Mouse (Mus musculus) olfactory bulb, adult 2 months (tissue): ENCODE measurements around the gene Tox2. TPM values are rescaled to one million over a fixed set of nuclear protein-coding genes. Genes with fewer than 3 reads are reported as not detected.

ENCODE experiments used
- H3K27ac ChIP-seq: fragments of 200-500 bp; 2 replicates; pipeline ENCODE4 v1.5.1; 2012; ENCODE audit warnings: low read depth, low read length; ENCODE audit not compliant: insufficient read depth
- H3K4me1 ChIP-seq: fragments of 200-500 bp; 2 replicates; pipeline ENCODE4 v1.6.1; 2012; ENCODE audit warnings: low read length; ENCODE audit not compliant: control insufficient read depth, insufficient read depth
- H3K4me3 ChIP-seq: fragments of 200-500 bp; 2 replicates; pipeline ENCODE4 v1.5.1; 2012; ENCODE audit warnings: mild to moderate bottlenecking, low read depth, low read length, moderate library complexity; ENCODE audit not compliant: insufficient read depth
- CTCF ChIP-seq: fragments of 200-500 bp; IDR thresholded peaks from 2 replicates; pipeline ENCODE4 v1.5.1; 2012; ENCODE audit warnings: low read depth, mild to moderate bottlenecking, low read length, moderate library complexity; ENCODE audit not compliant: insufficient read depth
- POLR2A ChIP-seq: fragments of 200-500 bp; IDR thresholded peaks from 2 replicates; pipeline ENCODE4 v1.6.1; 2012; ENCODE audit warnings: mild to moderate bottlenecking, low read depth, low read length, moderate library complexity; ENCODE audit not compliant: insufficient read depth
- WGBS: fragments of 180-500 bp; shearing (Covaris S2); methylation state at CpG from one replicate; pipeline ENCODE4 v1.1.7; 2018; 5-methylcytosine and 5-hydroxymethylcytosine counted together
- polyA plus RNA-seq: library from polyadenylated mRNA; stranded (reverse); fragments of >200 nt; gene quantifications from 2 replicates; pipeline ENCODE4 v1.2.4, GENCODE M21; 2012; ENCODE audit warnings: low replicate concordance; ENCODE audit not compliant: missing spikeins, insufficient read depth, insufficient read length

Tox2 gene
- not detected in 2 replicates for polyA plus RNA-seq

DNA sequence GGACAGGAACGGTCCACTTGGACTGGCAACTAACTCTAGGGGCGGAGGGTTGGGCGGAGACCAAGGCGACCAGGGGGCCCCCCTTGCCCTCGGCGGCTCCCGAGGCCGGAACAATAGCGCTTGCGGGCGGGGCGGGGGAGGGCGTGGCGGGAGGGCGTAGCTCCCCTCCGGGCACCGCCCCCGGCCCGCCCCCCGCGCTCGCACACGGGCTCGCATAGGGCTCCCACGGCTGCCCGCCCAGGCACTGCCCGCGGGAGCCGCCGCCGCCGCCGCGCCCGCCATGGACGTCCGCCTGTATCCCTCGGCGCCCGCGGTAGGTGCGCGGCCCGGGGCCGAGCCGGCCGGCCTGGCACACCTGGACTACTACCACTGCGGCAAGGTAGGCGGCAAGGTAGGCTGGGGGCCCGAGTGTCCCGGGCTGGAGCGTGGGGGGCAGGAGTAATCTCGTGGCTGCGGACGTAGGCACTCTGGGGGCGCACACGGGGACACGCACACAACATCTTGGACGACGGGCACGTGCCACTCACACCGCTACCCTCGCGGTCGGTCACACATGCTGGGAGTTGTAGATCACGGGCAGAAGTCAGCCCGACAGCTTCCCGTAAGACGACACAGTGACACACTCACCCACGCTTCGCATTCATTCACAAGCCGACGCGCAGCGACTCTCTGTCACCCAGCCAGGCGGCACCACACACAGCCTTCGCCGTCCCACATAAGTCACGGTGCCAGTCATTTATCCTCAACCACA lies at the start of gene Tox2:
Tox2 (plus strand) TSS at position 242 of the 751 bp plus-strand sequence.
- WGBS = 1% methylated on average over 60 of the region's 79 CpGs
- TF ChIP-seq CTCF (no peak), POLR2A (no peak)
- Histone ChIP-seq H3K4me1 (peaks cover 21% of the 10 kb centered on the region), H3K27ac (no peak within 1 kb of the TSS), H3K4me3 (peak within 1 kb of the TSS; percentile 70)

DNA sequence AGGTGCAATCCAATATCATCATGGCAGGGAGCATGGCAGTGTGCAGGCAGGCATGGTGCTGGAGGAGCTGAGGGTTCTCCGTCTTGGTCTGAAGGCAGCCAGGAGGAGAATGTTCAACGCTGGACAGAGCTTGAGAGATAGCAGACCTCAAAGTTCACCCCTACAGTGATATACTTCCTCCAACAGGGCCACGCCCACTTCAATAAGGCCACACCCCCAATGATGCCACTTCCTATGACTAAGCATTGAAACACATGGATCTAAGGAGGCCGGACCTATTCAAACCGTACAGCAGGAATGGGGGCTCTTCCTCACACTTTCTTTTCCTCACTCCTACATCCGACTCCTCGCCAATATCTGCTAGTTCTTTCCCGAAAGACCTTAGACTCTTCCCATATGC lies 48.3 kb upstream of the Tox2 start:
- peaks cover 21% of the 10 kb centered on the region for H3K4me1 ChIP-seq
- WGBS = 95% methylated on average over 8 of the region's 8 CpGs
- no peak for TF ChIP-seq POLR2A
- TF ChIP-seq CTCF = no peak
- no peak overlapping the region for H3K27ac ChIP-seq
- H3K4me3 ChIP-seq = no peak overlapping the region

DNA sequence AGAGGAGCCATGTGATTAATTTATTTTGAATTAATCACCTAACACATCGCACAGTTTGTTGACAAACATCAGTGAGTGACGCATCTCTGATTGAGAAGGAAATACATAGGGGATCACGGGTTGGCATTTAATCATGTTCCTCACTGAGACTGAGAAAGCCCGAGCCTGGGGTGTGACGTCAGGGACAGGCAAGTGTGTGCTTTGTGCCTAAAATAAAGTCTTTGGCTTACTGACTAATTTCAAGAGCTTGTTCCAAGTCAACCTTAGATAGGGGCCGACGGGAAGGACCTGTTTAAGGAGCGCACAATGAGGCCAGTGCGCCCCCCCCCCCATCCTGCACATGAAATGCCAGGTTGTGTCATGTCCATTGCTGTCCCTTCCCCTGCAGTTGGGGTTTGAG lies 43.9 kb upstream of the Tox2 start:
- H3K27ac ChIP-seq = no peak overlapping the region
- 65% methylated on average over 9 of the region's 9 CpGs for WGBS
- TF ChIP-seq POLR2A (no peak), CTCF (no peak)
- H3K4me3 ChIP-seq = no peak overlapping the region
- H3K4me1 ChIP-seq = peaks cover 7% of the 10 kb centered on the region; the same call in 1 of the 2 replicates

DNA sequence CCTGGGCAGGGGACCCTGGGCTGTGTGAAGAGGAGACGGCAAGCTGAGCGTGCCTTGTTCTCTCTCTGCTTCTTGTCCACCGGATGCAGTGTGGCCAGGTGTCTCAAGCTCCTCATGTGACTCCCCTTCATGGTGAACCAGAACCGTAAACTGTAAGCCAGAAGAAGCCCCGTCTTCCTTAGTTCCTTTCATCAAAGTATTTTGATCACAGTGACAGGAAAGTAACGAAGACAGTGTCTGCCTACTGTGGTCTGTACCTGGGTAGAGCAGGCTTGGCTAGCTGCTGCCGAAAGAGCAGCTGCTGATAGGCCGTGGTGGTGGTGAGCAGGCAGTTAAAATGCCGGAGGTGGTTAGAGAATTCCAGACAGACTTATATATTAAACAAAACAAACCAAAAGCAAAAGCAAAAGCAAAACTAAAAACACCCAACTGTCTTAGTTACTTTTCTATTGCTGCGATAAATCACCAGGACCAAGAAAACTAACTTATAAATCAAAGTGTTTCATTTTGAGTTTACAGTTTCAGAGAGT lies 38.4 kb upstream of the Tox2 start:
- 93% methylated on average over 10 of the region's 10 CpGs for WGBS
- Histone ChIP-seq H3K4me1 (no peaks in the 10 kb centered on the region), H3K27ac (no peak overlapping the region), H3K4me3 (no peak overlapping the region)
- TF ChIP-seq CTCF = no peak

DNA sequence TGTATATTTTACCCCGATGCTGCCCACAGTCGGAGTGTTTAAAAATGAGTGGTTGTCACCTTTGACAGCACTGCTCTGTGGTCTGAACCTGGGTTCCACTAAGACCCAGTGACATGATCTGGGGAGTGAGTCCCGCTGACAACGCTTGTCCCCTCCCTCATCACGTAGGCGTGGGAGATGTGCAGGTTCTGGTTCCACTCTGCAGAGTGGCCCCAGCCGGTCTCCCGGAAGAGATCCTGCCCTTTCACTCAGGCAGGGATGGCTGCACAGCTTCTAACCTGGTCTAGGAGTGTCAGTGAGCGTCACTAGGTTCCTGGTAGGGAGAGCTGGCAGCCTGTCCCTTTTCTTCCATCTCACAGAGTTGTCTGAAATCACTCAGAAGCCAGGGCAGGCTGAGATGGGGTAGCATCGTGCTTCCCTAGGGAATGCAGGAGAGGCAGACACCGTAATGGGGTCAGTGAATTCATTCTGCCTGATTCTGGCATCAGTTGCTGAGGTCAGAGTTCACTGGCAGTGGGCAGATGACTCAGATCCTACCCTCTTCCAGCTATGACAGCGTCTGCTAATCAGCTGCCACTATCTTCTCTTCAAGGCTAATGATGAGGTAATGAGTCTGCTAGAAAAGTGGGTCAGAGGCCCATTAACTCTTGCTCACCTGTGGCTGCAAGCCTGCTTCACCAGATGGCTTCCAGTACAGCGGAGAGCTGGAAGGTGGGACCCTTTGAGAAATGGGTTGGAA lies 36.7 kb upstream of the Tox2 start:
- no peak for TF ChIP-seq CTCF
- no peak overlapping the region for H3K4me3 ChIP-seq
- WGBS = 68% methylated on average over 13 of the region's 13 CpGs

DNA sequence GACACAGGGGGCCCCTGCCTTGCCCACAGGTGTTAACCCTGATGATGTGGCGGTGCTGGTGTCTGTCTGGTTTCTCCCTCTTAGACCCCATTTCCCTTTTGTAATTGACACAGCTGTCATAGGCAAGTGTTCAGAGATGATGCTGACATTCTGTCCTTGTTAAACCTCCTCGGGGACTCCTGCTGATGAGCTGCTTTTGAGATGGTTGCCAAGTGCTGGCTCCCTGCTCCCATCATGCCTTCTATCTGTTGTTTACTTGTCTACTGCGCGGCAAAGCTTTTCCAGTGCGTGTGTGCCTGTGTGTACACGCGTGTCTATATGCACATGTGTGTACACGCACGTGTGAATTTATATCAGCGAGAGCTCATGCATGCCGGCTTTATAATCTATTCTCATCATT lies 31.0 kb upstream of the Tox2 start:
- Histone ChIP-seq H3K4me1 (no peaks in the 10 kb centered on the region), H3K27ac (no peak overlapping the region), H3K4me3 (no peak overlapping the region)
- no peak for TF ChIP-seq POLR2A
- WGBS = 90% methylated on average over 11 of the region's 11 CpGs

More for the DNA sequence above, 36.7 kb upstream of the Tox2 start:
- Histone ChIP-seq H3K4me1 (no peaks in the 10 kb centered on the region), H3K27ac (no peak overlapping the region)

DNA sequence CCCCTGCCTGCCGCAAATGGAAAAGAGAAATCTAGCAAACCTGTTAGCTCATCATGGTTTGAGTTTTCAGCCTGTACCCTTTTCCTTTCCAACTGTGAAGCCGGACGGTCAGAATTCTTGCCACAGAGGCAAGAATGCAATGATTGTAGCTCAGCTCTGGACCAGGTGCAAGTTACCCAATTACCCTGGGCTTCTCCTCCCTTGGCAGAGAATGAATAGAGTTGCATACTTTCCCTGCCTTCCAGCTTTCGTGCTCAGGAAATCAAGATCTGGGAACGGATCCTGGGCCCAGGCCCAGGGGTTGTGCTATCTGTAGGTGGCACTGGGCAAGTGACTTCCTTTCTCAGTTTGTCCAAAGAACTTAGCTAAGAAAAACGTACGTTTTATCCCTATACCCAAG lies 28.9 kb upstream of the Tox2 start:
- WGBS = 58% methylated on average over 7 of the region's 7 CpGs
- Histone ChIP-seq H3K4me3 (no peak overlapping the region), H3K4me1 (no peaks in the 10 kb centered on the region), H3K27ac (no peak overlapping the region)
- no peak for TF ChIP-seq POLR2A
- no peak for TF ChIP-seq CTCF

DNA sequence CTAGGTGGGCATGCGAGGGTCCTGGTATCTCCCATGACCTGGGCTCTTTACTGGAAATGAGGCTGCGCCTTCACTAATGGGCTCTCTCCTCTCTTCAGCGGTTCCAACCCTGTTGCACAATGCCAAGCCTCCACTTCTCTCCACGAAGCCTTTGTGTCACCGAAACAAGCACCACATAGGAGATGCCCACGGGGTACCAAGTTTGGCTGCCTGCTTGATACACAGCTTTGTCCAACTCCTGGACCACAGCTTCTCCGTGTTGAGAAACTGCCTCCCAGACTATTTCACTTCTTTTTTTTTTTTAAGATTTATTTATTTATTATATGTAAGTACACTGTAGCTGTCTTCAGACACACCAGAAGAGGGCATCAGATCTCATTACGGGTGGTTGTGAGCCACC lies 27.1 kb upstream of the Tox2 start:
- WGBS = 88% methylated on average over 8 of the region's 8 CpGs
- no peak overlapping the region for H3K4me3 ChIP-seq
- TF ChIP-seq POLR2A (no peak), CTCF (no peak)
- no peaks in the 10 kb centered on the region for H3K4me1 ChIP-seq
- no peak overlapping the region for H3K27ac ChIP-seq

DNA sequence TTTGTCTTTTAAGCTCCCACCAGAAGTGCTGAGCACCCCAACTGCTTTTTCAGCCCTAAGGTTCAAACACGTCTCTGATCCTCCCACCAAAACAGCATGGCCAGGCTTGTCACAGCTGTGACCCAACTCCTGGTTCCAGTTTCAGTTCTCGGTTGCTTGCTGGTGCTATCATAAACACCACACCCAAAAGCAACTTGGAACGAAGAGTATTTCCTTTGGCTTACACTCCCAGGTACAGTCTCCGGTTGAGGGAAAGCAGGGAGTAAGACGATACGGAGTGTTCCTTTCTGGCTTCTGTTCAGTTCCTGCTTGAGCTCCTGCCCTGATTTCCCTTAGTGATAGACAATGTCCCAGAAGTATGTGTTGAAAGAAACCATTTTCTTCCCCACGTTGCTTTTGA lies 26.4 kb upstream of the Tox2 start:
- 79% methylated on average over 7 of the region's 7 CpGs for WGBS
- Histone ChIP-seq H3K27ac (no peak overlapping the region), H3K4me1 (no peaks in the 10 kb centered on the region), H3K4me3 (no peak overlapping the region)
- TF ChIP-seq CTCF (no peak), POLR2A (no peak)
